Mouse (Mus musculus): ENCODE data around the gene Eef1a1. TPM values are rescaled to one million over a fixed set of nuclear protein-coding genes. Genes with fewer than 3 reads are reported as not detected.

Gene Eef1a1
- polyA plus RNA-seq, 1 experiment from 2014 or later = 3,838 TPM

- Histone ChIP-seq H3K9me3 (replicated peaks; ENCODE audit: control insufficient read depth, low read length) (no peaks in the 10 kb centered on the region), H3K27me3 (ENCODE audit: control insufficient read depth, insufficient read depth, low read length) (peaks cover 11% of the 10 kb centered on the region; the same call in 1 of the 2 replicates), H3K4me2 (no peak overlapping the region), H3K4me3 (ENCODE audit: low read depth, low read length) (no peak overlapping the region), H3K4me1 (ENCODE audit: control insufficient read depth, insufficient read depth, low read length) (peaks cover 6% of the 10 kb centered on the region; the same call in 1 of the 2 replicates), H3K9ac (ENCODE audit: low read depth, low read length) (no peak overlapping the region), H3K36me3 (ENCODE audit: control insufficient read depth, insufficient read depth, low read length) (peaks cover 11% of the 10 kb centered on the region), H3K27ac (ENCODE audit: low read depth, low read length) (no peak overlapping the region)
- ATAC-seq (replicated peaks; ENCODE audit: insufficient number of reproducible peaks, low FRiP score, low TSS enrichment) = no peak
- WGBS (ENCODE audit: insufficient replicate concordance) = 74% methylated on average over 5 of the region's 5 CpGs
Measured at GRCm38 (mm10) chr9:78450404-78450803, 38.5 kb downstream of the Eef1a1 start.

DNA sequence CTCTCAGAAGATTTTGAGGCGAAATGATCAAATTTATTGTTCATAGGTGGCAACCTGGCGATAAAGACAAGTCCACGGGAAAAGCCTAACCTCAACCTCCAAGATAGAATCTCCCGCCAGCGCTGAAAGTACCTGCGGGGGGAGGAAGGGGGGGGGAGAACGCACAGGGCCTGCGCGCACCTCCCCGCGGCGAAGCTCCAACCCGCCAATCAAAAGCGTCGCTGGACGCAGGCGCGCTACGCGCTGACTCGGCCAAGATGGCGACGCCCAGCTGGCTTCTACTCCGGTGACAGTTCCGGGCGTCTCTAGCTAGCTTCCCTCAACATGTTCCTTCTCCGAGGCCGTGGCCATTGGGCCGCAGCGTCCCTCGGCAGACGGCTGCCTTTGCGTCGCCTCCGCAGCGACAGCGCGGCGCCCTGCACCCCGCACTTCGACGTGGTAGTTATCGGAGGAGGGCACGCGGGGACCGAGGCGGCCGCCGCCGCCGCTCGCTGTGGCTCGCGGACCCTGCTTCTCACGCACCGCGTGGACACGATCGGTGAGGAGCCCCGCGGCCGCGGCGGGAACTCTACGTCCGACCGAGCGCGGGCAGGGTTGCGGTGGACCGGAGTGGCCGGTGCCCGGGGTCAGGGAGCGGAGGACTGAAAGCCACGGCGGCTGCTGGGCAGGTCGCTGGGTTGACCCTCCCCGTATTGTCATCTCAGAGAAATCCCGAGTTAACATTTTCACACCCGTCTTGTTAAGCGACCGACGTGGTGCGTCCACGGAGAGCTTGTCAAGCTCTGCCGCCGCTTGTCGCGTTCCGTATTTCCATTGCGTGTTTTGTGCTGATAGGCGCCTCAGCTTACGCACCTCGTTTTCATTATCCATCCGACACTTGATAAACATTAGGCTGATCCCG lies 40.7 kb downstream of the Eef1a1 start, which contains the start of the genes Mto1 and Gm17324:
Gene Mto1 (plus strand): TSS at position 236 of the 901 bp plus-strand sequence.
Gene Gm17324 (minus strand): TSS at position 814 of the 901 bp plus-strand sequence.
- peak; percentile 91 for ATAC-seq (replicated peaks; ENCODE audit: insufficient number of reproducible peaks, low FRiP score, low TSS enrichment)

DNA sequence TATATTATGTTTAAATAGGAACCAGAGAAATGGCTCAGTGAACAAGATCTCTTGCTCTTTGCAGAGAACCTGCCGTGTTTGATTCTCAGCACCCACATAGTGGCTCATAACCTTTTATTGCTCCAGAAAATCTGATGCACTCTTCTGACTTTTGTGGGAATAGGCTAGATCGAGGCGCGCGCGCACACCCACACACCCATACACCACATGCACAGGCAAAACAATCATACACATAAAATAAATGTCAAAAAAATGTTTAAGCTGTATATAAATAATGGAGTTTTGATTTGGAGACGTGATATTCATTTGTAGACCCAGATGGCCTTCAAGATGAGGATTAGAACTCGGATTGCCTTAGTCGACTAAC lies 41.4 kb downstream of the Eef1a1 start:
- Histone ChIP-seq H3K4me2 (peak overlapping the region; percentile 64), H3K9ac (ENCODE audit: low read depth, low read length) (peak overlapping the region; percentile 97), H3K27me3 (ENCODE audit: control insufficient read depth, insufficient read depth, low read length) (peaks cover 36% of the 10 kb centered on the region), H3K27ac (ENCODE audit: low read depth, low read length) (no peak overlapping the region), H3K4me3 (ENCODE audit: low read depth, low read length) (peak overlapping the region; percentile 99), H3K9me3 (replicated peaks; ENCODE audit: control insufficient read depth, low read length) (no peaks in the 10 kb centered on the region), H3K4me1 (ENCODE audit: control insufficient read depth, insufficient read depth, low read length) (peaks cover 9% of the 10 kb centered on the region), H3K36me3 (ENCODE audit: control insufficient read depth, insufficient read depth, low read length) (peaks cover 2% of the 10 kb centered on the region; the same call in 1 of the 2 replicates)
- ATAC-seq (replicated peaks; ENCODE audit: insufficient number of reproducible peaks, low FRiP score, low TSS enrichment) = no peak
- 34% methylated on average over 9 of the region's 9 CpGs for WGBS (ENCODE audit: insufficient replicate concordance)

More for the DNA sequence above, 40.7 kb downstream of the Eef1a1 start, which contains the start of the genes Mto1 and Gm17324:
- Histone ChIP-seq H3K36me3 (ENCODE audit: control insufficient read depth, insufficient read depth, low read length) (peaks cover 4% of the 10 kb centered on the region), H3K4me3 (ENCODE audit: low read depth, low read length) (peak within 1 kb of the TSS; percentile 99), H3K4me2 (peak within 1 kb of the TSS; percentile 64), H3K4me1 (ENCODE audit: control insufficient read depth, insufficient read depth, low read length) (peaks cover 6% of the 10 kb centered on the region; the same call in 1 of the 2 replicates), H3K9ac (ENCODE audit: low read depth, low read length) (peak within 1 kb of the TSS; percentile 97), H3K27me3 (ENCODE audit: control insufficient read depth, insufficient read depth, low read length) (peaks cover 30% of the 10 kb centered on the region), H3K27ac (ENCODE audit: low read depth, low read length) (peak within 1 kb of the TSS; percentile 90), H3K9me3 (replicated peaks; ENCODE audit: control insufficient read depth, low read length) (no peaks in the 10 kb centered on the region)
- under 1% methylated on average over 95 of the region's 96 CpGs for WGBS (ENCODE audit: insufficient replicate concordance)

DNA sequence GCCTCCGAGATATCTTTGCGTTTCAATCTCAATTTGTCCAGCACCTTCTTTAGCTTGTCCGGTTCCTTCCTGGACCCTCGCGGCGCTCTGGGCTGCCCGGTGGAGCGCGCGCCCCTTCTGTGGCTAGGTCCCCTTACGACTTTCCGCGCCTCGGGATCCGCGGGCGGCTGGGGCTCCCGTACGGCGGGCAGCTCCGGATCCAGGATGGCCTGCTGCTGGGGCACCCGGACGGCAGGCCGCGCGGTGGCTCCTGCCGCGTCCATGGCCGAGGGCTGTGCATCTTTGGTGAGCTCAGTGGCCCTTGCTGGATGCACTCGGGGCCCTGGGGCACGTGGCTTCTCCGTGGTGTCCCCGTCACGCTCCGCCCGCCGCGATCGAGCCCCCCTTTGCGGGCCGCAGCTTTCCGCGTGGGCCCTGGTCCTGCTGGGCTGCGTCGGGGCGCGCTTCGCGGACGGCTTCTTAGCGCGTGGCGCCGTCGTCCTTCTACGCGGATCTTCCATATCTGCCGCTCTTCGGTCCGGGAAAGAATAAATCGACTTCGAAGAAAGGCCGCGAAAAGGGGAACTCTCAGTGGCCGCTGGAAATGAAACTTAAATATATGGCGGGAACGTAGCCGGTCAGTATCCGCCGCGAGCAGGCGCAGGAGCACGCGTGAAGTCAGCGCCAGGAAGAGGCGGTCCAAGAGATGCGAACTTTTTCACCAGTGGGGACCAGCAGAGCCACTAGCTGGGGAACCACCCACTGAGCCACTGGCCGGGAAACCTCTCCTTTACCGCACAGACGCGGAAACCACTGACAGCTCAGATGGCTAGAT lies 46.2 kb downstream of the Eef1a1 start, which contains the start of gene Cgas:
Gene Cgas (minus strand): TSS at position 659 of the 814 bp plus-strand sequence.
- peak; percentile 52; the same call in 1 of the 2 replicates for ATAC-seq (replicated peaks; ENCODE audit: insufficient number of reproducible peaks, low FRiP score, low TSS enrichment)
- Histone ChIP-seq H3K4me3 (ENCODE audit: low read depth, low read length) (peak within 1 kb of the TSS; percentile 55), H3K27ac (ENCODE audit: low read depth, low read length) (no peak within 1 kb of the TSS), H3K9ac (ENCODE audit: low read depth, low read length) (peak within 1 kb of the TSS; percentile 66), H3K4me1 (ENCODE audit: control insufficient read depth, insufficient read depth, low read length) (peaks cover 4% of the 10 kb centered on the region; the same call in 1 of the 2 replicates), H3K9me3 (replicated peaks; ENCODE audit: control insufficient read depth, low read length) (no peaks in the 10 kb centered on the region), H3K4me2 (peak within 1 kb of the TSS; percentile 83), H3K27me3 (ENCODE audit: control insufficient read depth, insufficient read depth, low read length) (peaks cover 69% of the 10 kb centered on the region), H3K36me3 (ENCODE audit: control insufficient read depth, insufficient read depth, low read length) (no peaks in the 10 kb centered on the region)
- WGBS (ENCODE audit: insufficient replicate concordance) = under 1% methylated on average over 77 of the region's 81 CpGs

GRCm38 (mm10) chr9:78442237-78442578 lies 46.7 kb downstream of the Eef1a1 start:
- WGBS (ENCODE audit: insufficient replicate concordance) = 3% methylated on average over 9 of the region's 9 CpGs
- peak overlapping the region; percentile 83 for H3K4me2 ChIP-seq
- ATAC-seq (replicated peaks; ENCODE audit: insufficient number of reproducible peaks, low FRiP score, low TSS enrichment) = no peak
- H3K9me3 ChIP-seq (replicated peaks; ENCODE audit: control insufficient read depth, low read length) = no peaks in the 10 kb centered on the region
- H3K27ac ChIP-seq (ENCODE audit: low read depth, low read length) = no peak overlapping the region
- peak overlapping the region; percentile 55 for H3K4me3 ChIP-seq (ENCODE audit: low read depth, low read length)
- peak overlapping the region; percentile 66 for H3K9ac ChIP-seq (ENCODE audit: low read depth, low read length)
- peaks cover 69% of the 10 kb centered on the region for H3K27me3 ChIP-seq (ENCODE audit: control insufficient read depth, insufficient read depth, low read length)
- peaks cover 4% of the 10 kb centered on the region; the same call in 1 of the 2 replicates for H3K4me1 ChIP-seq (ENCODE audit: control insufficient read depth, insufficient read depth, low read length)
- H3K36me3 ChIP-seq (ENCODE audit: control insufficient read depth, insufficient read depth, low read length) = no peaks in the 10 kb centered on the region

GRCm38 (mm10) chr9:78439426-78439825 lies 49.5 kb downstream of the Eef1a1 start:
- no peak overlapping the region for H3K27ac ChIP-seq (ENCODE audit: low read depth, low read length)
- peaks cover 51% of the 10 kb centered on the region for H3K27me3 ChIP-seq (ENCODE audit: control insufficient read depth, insufficient read depth, low read length)

DNA sequence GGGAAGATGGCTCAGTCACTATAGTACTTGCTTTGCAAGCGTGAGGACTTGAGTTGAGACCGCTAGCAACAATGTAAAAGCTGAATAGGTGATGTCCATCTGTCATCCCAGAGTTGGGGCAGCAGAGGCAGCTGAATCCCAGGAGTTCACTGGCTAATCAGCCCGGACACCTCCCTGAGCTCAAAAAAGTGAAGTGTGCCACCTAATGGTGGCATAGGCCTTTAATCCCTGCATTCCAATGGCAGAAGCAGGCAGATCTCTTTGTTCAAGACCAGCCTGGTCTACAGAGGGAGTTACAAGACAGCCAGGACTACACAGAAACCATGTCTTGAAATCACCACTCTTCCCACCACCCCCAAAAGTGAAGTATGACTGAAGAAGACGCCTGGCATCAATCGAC lies 56.5 kb downstream of the Eef1a1 start:
- Histone ChIP-seq H3K36me3 (ENCODE audit: control insufficient read depth, insufficient read depth, low read length) (no peaks in the 10 kb centered on the region), H3K27ac (ENCODE audit: low read depth, low read length) (no peak overlapping the region), H3K4me1 (ENCODE audit: control insufficient read depth, insufficient read depth, low read length) (peaks cover 6% of the 10 kb centered on the region; the same call in 1 of the 2 replicates), H3K4me3 (ENCODE audit: low read depth, low read length) (no peak overlapping the region), H3K4me2 (no peak overlapping the region), H3K27me3 (ENCODE audit: control insufficient read depth, insufficient read depth, low read length) (no peaks in the 10 kb centered on the region; the same call in 1 of the 2 replicates), H3K9me3 (replicated peaks; ENCODE audit: control insufficient read depth, low read length) (no peaks in the 10 kb centered on the region), H3K9ac (ENCODE audit: low read depth, low read length) (no peak overlapping the region)
- no peak for ATAC-seq (replicated peaks; ENCODE audit: insufficient number of reproducible peaks, low FRiP score, low TSS enrichment)
- 78% methylated on average over 5 of the region's 5 CpGs for WGBS (ENCODE audit: insufficient replicate concordance)

More at GRCm38 (mm10) chr9:78439426-78439825, 49.5 kb downstream of the Eef1a1 start:
- no peaks in the 10 kb centered on the region for H3K36me3 ChIP-seq (ENCODE audit: control insufficient read depth, insufficient read depth, low read length)
- 61% methylated on average over 5 of the region's 5 CpGs for WGBS (ENCODE audit: insufficient replicate concordance)
- H3K4me3 ChIP-seq (ENCODE audit: low read depth, low read length) = no peak overlapping the region
- ATAC-seq (replicated peaks; ENCODE audit: insufficient number of reproducible peaks, low FRiP score, low TSS enrichment) = no peak
- H3K4me2 ChIP-seq = no peak overlapping the region
- H3K9ac ChIP-seq (ENCODE audit: low read depth, low read length) = no peak overlapping the region
- peaks cover 4% of the 10 kb centered on the region; the same call in 1 of the 2 replicates for H3K4me1 ChIP-seq (ENCODE audit: control insufficient read depth, insufficient read depth, low read length)
- no peaks in the 10 kb centered on the region for H3K9me3 ChIP-seq (replicated peaks; ENCODE audit: control insufficient read depth, low read length)

- H3K4me1 ChIP-seq (ENCODE audit: control insufficient read depth, insufficient read depth, low read length) = peaks cover 6% of the 10 kb centered on the region; the same call in 1 of the 2 replicates
- H3K4me2 ChIP-seq = no peak overlapping the region
- H3K9me3 ChIP-seq (replicated peaks; ENCODE audit: control insufficient read depth, low read length) = no peaks in the 10 kb centered on the region
- ATAC-seq (replicated peaks; ENCODE audit: insufficient number of reproducible peaks, low FRiP score, low TSS enrichment) = no peak
- H3K9ac ChIP-seq (ENCODE audit: low read depth, low read length) = no peak overlapping the region
- no peaks in the 10 kb centered on the region; the same call in 1 of the 2 replicates for H3K27me3 ChIP-seq (ENCODE audit: control insufficient read depth, insufficient read depth, low read length)
- H3K4me3 ChIP-seq (ENCODE audit: low read depth, low read length) = no peak overlapping the region
- no peak overlapping the region for H3K27ac ChIP-seq (ENCODE audit: low read depth, low read length)
- WGBS (ENCODE audit: insufficient replicate concordance) = 63% methylated on average over 6 of the region's 6 CpGs
- H3K36me3 ChIP-seq (ENCODE audit: control insufficient read depth, insufficient read depth, low read length) = no peaks in the 10 kb centered on the region
Measured at GRCm38 (mm10) chr9:78430486-78430885, 58.5 kb downstream of the Eef1a1 start.
